Mouse (Mus musculus) left cerebral cortex, adult 18-20 months (tissue): Measurements from ENCODE around the gene Zfp292. TPM values are rescaled to one million over a fixed set of nuclear protein-coding genes. Genes with fewer than 3 reads are reported as not detected.

Source experiments
- DNase-seq, 2 experiments: peaks; one replicate each; pipeline ENCODE4 v3.0.0; 2021 to 2022; ENCODE audit warnings: low spot score in 2 of 2, mixed read lengths in 1 of 2
- total RNA-seq, 2 experiments: library from RNA; stranded (reverse); gene quantifications; 2 replicates each; pipeline ENCODE4 v1.2.3; 2021

Zfp292 gene
- total RNA-seq, 2 experiments from 2014 or later: 26.5 to 27.5 TPM

GRCm38 (mm10) chr4:34883366-34884029 lies 738 bp upstream of the Zfp292 start:
- no peak for DNase-seq

GRCm38 (mm10) chr4:34882291-34882769 lies 430 bp downstream of the Zfp292 start:
- DNase-seq: peak; percentile 29 to 53

GRCm38 (mm10) chr4:34881851-34882250 lies 909 bp downstream of the Zfp292 start:
- DNase-seq: no peak

GRCm38 (mm10) chr4:34880921-34881650 lies 1.7 kb downstream of the Zfp292 start:
- DNase-seq: no peak

- no peak for DNase-seq
Observed at GRCm38 (mm10) chr4:34874234-34874633, 8.5 kb downstream of the Zfp292 start.

GRCm38 (mm10) chr4:34872896-34873495 lies 9.8 kb downstream of the Zfp292 start:
- no peak for DNase-seq

GRCm38 (mm10) chr4:34869813-34870212 lies 12.9 kb downstream of the Zfp292 start:
- DNase-seq: no peak

GRCm38 (mm10) chr4:34861438-34861837 lies 21.3 kb downstream of the Zfp292 start:
- no peak for DNase-seq

- no peak for DNase-seq
Observed at GRCm38 (mm10) chr4:34859416-34859815, 23.3 kb downstream of the Zfp292 start.

GRCm38 (mm10) chr4:34858903-34859302 lies 23.9 kb downstream of the Zfp292 start:
- no peak for DNase-seq

GRCm38 (mm10) chr4:34855966-34856365 lies 26.8 kb downstream of the Zfp292 start:
- DNase-seq: no peak

GRCm38 (mm10) chr4:34852051-34852450 lies 30.7 kb downstream of the Zfp292 start:
- DNase-seq: no peak

GRCm38 (mm10) chr4:34850156-34850555 lies 32.6 kb downstream of the Zfp292 start:
- no peak for DNase-seq

GRCm38 (mm10) chr4:34847679-34848309 lies 35.0 kb downstream of the Zfp292 start:
- no peak for DNase-seq

GRCm38 (mm10) chr4:34843839-34844238 lies 38.9 kb downstream of the Zfp292 start:
- no peak for DNase-seq

- DNase-seq: no peak
Observed at GRCm38 (mm10) chr4:34842826-34843225, 39.9 kb downstream of the Zfp292 start.

GRCm38 (mm10) chr4:34831496-34831895 lies 51.3 kb downstream of the Zfp292 start:
- DNase-seq: no peak

GRCm38 (mm10) chr4:34829456-34829855 lies 53.3 kb downstream of the Zfp292 start:
- peak in 1 of 2 experiments; percentile 53 for DNase-seq

GRCm38 (mm10) chr4:34823901-34824300 lies 58.9 kb downstream of the Zfp292 start:
- DNase-seq: no peak

GRCm38 (mm10) chr4:34819904-34820303 lies 62.9 kb downstream of the Zfp292 start:
- no peak for DNase-seq

- DNase-seq: no peak
Observed at GRCm38 (mm10) chr4:34801166-34802034, 81.4 kb downstream of the Zfp292 start.
